Mouse (Mus musculus) midbrain, embryonic 16.5 days (tissue): ENCODE data around the gene Phb2. TPM values are rescaled to one million over a fixed set of nuclear protein-coding genes. Genes with fewer than 3 reads are reported as not detected.

Experiments used
- ATAC-seq: fragments of 200-750 bp; cut with Nextera tagmentation; 2 replicates; pipeline ENCODE4 v1.8.0; 2017; ENCODE audit warnings: moderate TSS enrichment
- H3K27ac ChIP-seq: fragments of 300-500 bp; sonication (generic); 2 replicates; pipeline ENCODE4 v1.5.1; 2014; ENCODE audit warnings: mild to moderate bottlenecking, low read length, mixed read lengths
- H3K27me3 ChIP-seq: fragments of 300-500 bp; sonication (generic); 2 replicates; pipeline ENCODE4 v1.6.1; 2014; ENCODE audit warnings: low read depth, low read length, mixed read lengths; ENCODE audit not compliant: control insufficient read depth, insufficient read depth
- H3K36me3 ChIP-seq: fragments of 300-500 bp; sonication (generic); 2 replicates; pipeline ENCODE4 v1.6.1; 2014; ENCODE audit warnings: mild to moderate bottlenecking, low read length, moderate library complexity, mixed read lengths; ENCODE audit not compliant: control insufficient read depth, insufficient read depth
- H3K4me1 ChIP-seq: fragments of 300-500 bp; sonication (generic); 2 replicates; pipeline ENCODE4 v1.6.1; 2014; ENCODE audit warnings: mild to moderate bottlenecking, low read length, mixed read lengths; ENCODE audit not compliant: control insufficient read depth, insufficient read depth
- H3K4me2 ChIP-seq: fragments of 300-500 bp; sonication (generic); 2 replicates; pipeline ENCODE4 v1.6.1; 2014; ENCODE audit warnings: mild to moderate bottlenecking, low read length, mixed read lengths
- H3K4me3 ChIP-seq: fragments of 300-500 bp; sonication (generic); 2 replicates; pipeline ENCODE4 v1.5.1; 2014; ENCODE audit warnings: low read depth, mild to moderate bottlenecking, low read length, moderate library complexity, mixed read lengths
- H3K9ac ChIP-seq: fragments of 300-500 bp; sonication (generic); 2 replicates; pipeline ENCODE4 v1.6.1; 2014; ENCODE audit warnings: low read depth, low read length, mixed read lengths
- H3K9me3 ChIP-seq: fragments of 300-500 bp; sonication (generic); replicated peaks from 2 replicates; pipeline ENCODE4 v1.6.1; 2014; ENCODE audit warnings: mild to moderate bottlenecking, low read length, mixed read lengths; ENCODE audit not compliant: control insufficient read depth, poor library complexity, severe bottlenecking
- WGBS: fragments of 180-500 bp; shearing (Covaris S2); extraction: QIAGEN DNeasy Blood & Tissue Kit; methylation state at CpG from one replicate; pipeline ENCODE4 v1.1.7; 2014; 5-methylcytosine and 5-hydroxymethylcytosine counted together
- polyA plus RNA-seq: library from polyadenylated mRNA; unstranded; fragments of >200 nt; fragmentation: Nextera tagmentation; extraction: Ambion mirVana; gene quantifications from 2 replicates; pipeline ENCODE4 v1.2.1, GENCODE M21; 2015

The Phb2 gene
- polyA plus RNA-seq, 1 experiment from 2014 or later: 240 TPM

- under 1% methylated on average over 41 of the region's 41 CpGs for WGBS
- ATAC-seq: peak; percentile 87
- peak within 1 kb of the TSS; percentile 71 for H3K4me3 ChIP-seq
- H3K9me3 ChIP-seq: no peaks in the 10 kb centered on the region
- H3K9ac ChIP-seq: peak within 1 kb of the TSS; percentile 96
- H3K27me3 ChIP-seq: no peaks in the 10 kb centered on the region
- peak within 1 kb of the TSS; percentile 94 for H3K27ac ChIP-seq
- H3K36me3 ChIP-seq: peaks cover 21% of the 10 kb centered on the region
- H3K4me2 ChIP-seq: peak within 1 kb of the TSS; percentile 79
- H3K4me1 ChIP-seq: peaks cover 33% of the 10 kb centered on the region
These were observed 29.0 kb downstream of the Phb2 start, which contains the start of gene Grcc10 for GRCm38 (mm10) chr6:124740888-124741761. Grcc10 (minus strand) TSS chr6:124741374.

- Histone ChIP-seq H3K4me2 (peak overlapping the region; percentile 79), H3K27me3 (no peaks in the 10 kb centered on the region), H3K4me3 (peak overlapping the region; percentile 71), H3K36me3 (peaks cover 24% of the 10 kb centered on the region), H3K27ac (peak overlapping the region; percentile 94), H3K4me1 (peaks cover 38% of the 10 kb centered on the region), H3K9ac (peak overlapping the region; percentile 56; the same call in 1 of the 2 replicates), H3K9me3 (no peaks in the 10 kb centered on the region)
- 66% methylated on average over 3 of the region's 3 CpGs for WGBS
- no peak for ATAC-seq
These were observed 29.7 kb downstream of the Phb2 start for GRCm38 (mm10) chr6:124741842-124742241.

GRCm38 (mm10) chr6:124742839-124743514 is 30.8 kb downstream of the Phb2 start:
- ATAC-seq: no peak

GRCm38 (mm10) chr6:124743647-124744046 is 31.5 kb downstream of the Phb2 start:
- 93% methylated on average over 8 of the region's 8 CpGs for WGBS

More at GRCm38 (mm10) chr6:124742839-124743514, 30.8 kb downstream of the Phb2 start:
- WGBS: 93% methylated on average over 15 of the region's 15 CpGs
- Histone ChIP-seq H3K9ac (no peak overlapping the region), H3K4me1 (peaks cover 38% of the 10 kb centered on the region), H3K36me3 (peaks cover 33% of the 10 kb centered on the region), H3K27me3 (no peaks in the 10 kb centered on the region), H3K9me3 (no peaks in the 10 kb centered on the region), H3K27ac (no peak overlapping the region; the same call in 1 of the 2 replicates), H3K4me3 (no peak overlapping the region), H3K4me2 (no peak overlapping the region)

GRCm38 (mm10) chr6:124744755-124745321 is 32.7 kb downstream of the Phb2 start:
- peak overlapping the region; percentile 48; the same call in 1 of the 2 replicates for H3K4me3 ChIP-seq
- H3K9ac ChIP-seq: peak overlapping the region; percentile 86
- peak overlapping the region; percentile 96 for H3K4me2 ChIP-seq
- ATAC-seq: no peak; the same call in 1 of the 2 replicates
- H3K9me3 ChIP-seq: no peaks in the 10 kb centered on the region
- WGBS: 76% methylated on average over 26 of the region's 26 CpGs
- no peaks in the 10 kb centered on the region for H3K27me3 ChIP-seq
- H3K27ac ChIP-seq: peak overlapping the region; percentile 88
- H3K4me1 ChIP-seq: peaks cover 24% of the 10 kb centered on the region
- peaks cover 38% of the 10 kb centered on the region for H3K36me3 ChIP-seq

More at GRCm38 (mm10) chr6:124743647-124744046, 31.5 kb downstream of the Phb2 start:
- ATAC-seq: no peak
- Histone ChIP-seq H3K4me1 (peaks cover 36% of the 10 kb centered on the region), H3K27me3 (no peaks in the 10 kb centered on the region), H3K4me2 (no peak overlapping the region), H3K27ac (no peak overlapping the region), H3K9me3 (no peaks in the 10 kb centered on the region), H3K4me3 (no peak overlapping the region), H3K36me3 (peaks cover 33% of the 10 kb centered on the region), H3K9ac (no peak overlapping the region)

- Histone ChIP-seq H3K27ac (peak overlapping the region; percentile 88), H3K4me2 (peak overlapping the region; percentile 96), H3K9me3 (no peaks in the 10 kb centered on the region), H3K4me1 (peaks cover 21% of the 10 kb centered on the region), H3K27me3 (no peaks in the 10 kb centered on the region), H3K4me3 (peak overlapping the region; percentile 48), H3K36me3 (peaks cover 38% of the 10 kb centered on the region), H3K9ac (peak overlapping the region; percentile 86)
- ATAC-seq: peak; percentile 82
- WGBS: under 1% methylated on average over 84 of the region's 85 CpGs
These were observed 33.6 kb downstream of the Phb2 start for GRCm38 (mm10) chr6:124745490-124746295.

GRCm38 (mm10) chr6:124746296-124746605 is 34.1 kb downstream of the Phb2 start:
- 16% methylated on average over 8 of the region's 8 CpGs for WGBS

More at GRCm38 (mm10) chr6:124746296-124746605, 34.1 kb downstream of the Phb2 start:
- Histone ChIP-seq H3K4me1 (peaks cover 21% of the 10 kb centered on the region), H3K4me2 (peak overlapping the region; percentile 96), H3K4me3 (peak overlapping the region; percentile 48), H3K9ac (peak overlapping the region; percentile 86), H3K27ac (peak overlapping the region; percentile 88), H3K36me3 (peaks cover 38% of the 10 kb centered on the region), H3K9me3 (no peaks in the 10 kb centered on the region), H3K27me3 (no peaks in the 10 kb centered on the region)
- ATAC-seq: no peak; the same call in none of the 2 replicates
